Mouse (Mus musculus) myocyte (in vitro differentiated cells): ENCODE measurements around the gene Tmem33. TPM values are rescaled to one million over a fixed set of nuclear protein-coding genes. Genes with fewer than 3 reads are reported as not detected.
A peak's percentile ranks its signal among the peaks of the same experiment; 100 is the strongest.

Experiments
- H3K27me3 ChIP-seq: one replicate; pipeline ENCODE4 v1.6.1; 2011; ENCODE audit not compliant: control insufficient read depth, insufficient read depth, insufficient read length
- H3K36me3 ChIP-seq: one replicate; pipeline ENCODE4 v1.6.1; 2011; ENCODE audit not compliant: control insufficient read depth, insufficient read depth
- H3K4me2 ChIP-seq: one replicate; pipeline ENCODE4 v1.6.1; 2011; ENCODE audit warnings: low read depth, control low read depth
- H3K4me3 ChIP-seq: one replicate; pipeline ENCODE4 v1.5.1; 2011; ENCODE audit warnings: mild to moderate bottlenecking, control low read depth, moderate library complexity
- H3K79me2 ChIP-seq: one replicate; pipeline ENCODE4 v1.6.1; 2011; ENCODE audit not compliant: control insufficient read depth, insufficient read depth
- H3ac ChIP-seq: one replicate; pipeline ENCODE4 v1.6.1; 2011; ENCODE audit not compliant: control insufficient read depth, insufficient read length
- CEBPB ChIP-seq: IDR thresholded peaks from 2 replicates; pipeline ENCODE4 v1.6.1; 2011; ENCODE audit warnings: mild to moderate bottlenecking, moderate library complexity; ENCODE audit not compliant: poor library complexity, insufficient read depth, severe bottlenecking
- E2F4 ChIP-seq: IDR thresholded peaks from one replicate; pipeline ENCODE4 v1.6.1; 2011; ENCODE audit warnings: mild to moderate bottlenecking, control low read depth, moderate library complexity; ENCODE audit not compliant: insufficient read depth
- MAX ChIP-seq: IDR thresholded peaks from one replicate; pipeline ENCODE4 v1.6.1; 2011; ENCODE audit warnings: low read depth, mild to moderate bottlenecking, control low read depth
- MYOD1 ChIP-seq, 3 experiments: IDR thresholded peaks; one replicate each; pipeline ENCODE4 v1.6.1; 2011; ENCODE audit warnings: control low read depth in 2 of 3, low read depth in 2 of 3, mild to moderate bottlenecking in 2 of 3, moderate library complexity in 1 of 3; ENCODE audit not compliant: insufficient read length in 2 of 3, control insufficient read depth in 1 of 3
- MYOG ChIP-seq, 3 experiments: IDR thresholded peaks; one replicate each; pipeline ENCODE4 v1.6.1; 2011; ENCODE audit warnings: control low read depth in 2 of 3, low read depth in 2 of 3, mild to moderate bottlenecking in 2 of 3; ENCODE audit not compliant: insufficient read length in 2 of 3, control insufficient read depth in 1 of 3, insufficient read depth in 1 of 3
- POLR2A ChIP-seq: IDR thresholded peaks from one replicate; pipeline ENCODE4 v1.6.1; 2011; ENCODE audit warnings: low read depth, mild to moderate bottlenecking, control low read depth, moderate library complexity; ENCODE audit not compliant: insufficient read length
- POLR2AphosphoS2 ChIP-seq: IDR thresholded peaks from one replicate; pipeline ENCODE4 v1.6.1; 2011; ENCODE audit warnings: low read depth, control low read depth; ENCODE audit not compliant: insufficient read length
- REST ChIP-seq: IDR thresholded peaks from one replicate; pipeline ENCODE4 v1.6.1; 2011; ENCODE audit warnings: mild to moderate bottlenecking, control low read depth, moderate library complexity; ENCODE audit not compliant: insufficient read depth, insufficient read length
- SRF ChIP-seq: IDR thresholded peaks from one replicate; pipeline ENCODE4 v1.6.1; 2011; ENCODE audit warnings: low read depth; ENCODE audit not compliant: control insufficient read depth, insufficient read length
- TCF12 ChIP-seq: IDR thresholded peaks from one replicate; pipeline ENCODE4 v1.6.1; 2011; ENCODE audit warnings: mild to moderate bottlenecking, control low read depth; ENCODE audit not compliant: poor library complexity, insufficient read depth, severe bottlenecking
- TCF3 ChIP-seq: IDR thresholded peaks from one replicate; pipeline ENCODE4 v1.6.1; 2011; ENCODE audit warnings: low read depth, control low read depth; ENCODE audit not compliant: insufficient read length
- USF1 ChIP-seq: IDR thresholded peaks from one replicate; pipeline ENCODE4 v1.6.1; 2011; ENCODE audit warnings: low read depth, mild to moderate bottlenecking, control low read depth, moderate library complexity
- polyA plus RNA-seq: library from polyadenylated mRNA; unstranded; fragments of >200 nt; fragmentation: generic; extraction: Trizol; gene quantifications from one replicate; pipeline ENCODE4 v1.2.1, GENCODE M21; 2012; ENCODE audit warnings: missing spikeins

The Tmem33 gene
- polyA plus RNA-seq, 1 experiment, result 42.4 TPM

DNA sequence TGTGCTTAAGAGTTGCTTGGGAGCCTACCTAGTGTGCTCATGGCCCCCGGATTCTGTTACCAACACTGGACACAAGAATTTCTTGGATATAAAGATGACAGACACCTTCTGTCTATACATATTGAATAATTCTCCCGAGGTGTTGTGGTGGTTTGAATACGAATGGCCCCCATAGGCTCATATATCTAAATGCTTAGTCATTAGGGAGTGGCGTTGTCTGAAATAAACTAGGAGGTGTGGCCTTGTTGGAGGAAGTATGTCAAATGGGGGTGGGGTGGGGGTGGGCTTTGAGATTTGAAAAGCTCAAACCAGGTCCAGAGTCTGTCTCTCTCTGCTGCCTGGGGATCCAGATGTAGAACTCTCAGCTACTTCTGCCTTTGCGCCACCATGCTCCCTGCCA, 17.1 kb upstream of the Tmem33 start:
- Histone ChIP-seq H3K4me3 (no peak overlapping the region), H3K4me2 (no peak overlapping the region), H3ac (no peak overlapping the region), H3K79me2 (no peaks in the 10 kb centered on the region), H3K27me3 (peaks cover 8% of the 10 kb centered on the region), H3K36me3 (no peaks in the 10 kb centered on the region)
- TF ChIP-seq TCF3, result no peak
- TF ChIP-seq MYOD1 (IDR thresholded peaks at IDR 0.05; ENCODE audit: control insufficient read depth in 1 of 3, insufficient read length in 2 of 3, low read depth in 2 of 3), result no peak
- TF ChIP-seq MYOG (IDR thresholded peaks at IDR 0.05; ENCODE audit: control insufficient read depth in 1 of 3, insufficient read depth in 1 of 3, insufficient read length in 2 of 3, low read depth in 2 of 3), result no peak
- TF ChIP-seq REST, result no peak
- TF ChIP-seq USF1, result no peak
- TF ChIP-seq POLR2AphosphoS2, result no peak
- no peak for TF ChIP-seq POLR2A
- TF ChIP-seq E2F4, result no peak
- TF ChIP-seq SRF, result no peak
- TF ChIP-seq MAX, result no peak
- TF ChIP-seq CEBPB, result no peak
- no peak for TF ChIP-seq TCF12

DNA sequence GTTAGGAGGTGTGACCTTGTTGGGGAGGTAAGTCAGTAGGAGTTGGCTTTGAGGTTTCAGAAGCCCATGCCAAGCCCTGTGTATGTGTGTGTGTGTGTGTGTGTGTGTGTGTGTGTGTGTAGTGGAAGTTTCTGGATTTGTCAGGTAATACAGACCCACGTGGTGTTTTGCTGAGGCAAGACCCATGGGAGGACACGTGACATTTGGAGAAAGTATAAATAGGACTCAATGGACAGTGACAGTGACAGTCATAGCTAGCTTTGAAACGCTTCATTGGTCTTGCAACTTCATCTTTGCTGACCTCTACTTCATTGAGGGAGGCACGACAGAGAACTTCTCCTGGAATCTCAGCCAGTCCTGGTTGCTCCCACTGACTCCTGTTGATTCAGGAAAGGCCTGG, 8.1 kb upstream of the Tmem33 start:
- Histone ChIP-seq H3K36me3 (no peaks in the 10 kb centered on the region), H3K4me3 (no peak overlapping the region), H3K27me3 (peaks cover 4% of the 10 kb centered on the region), H3K4me2 (no peak overlapping the region), H3K79me2 (no peaks in the 10 kb centered on the region), H3ac (no peak overlapping the region)
- TF ChIP-seq REST (no peak), USF1 (no peak), TCF3 (no peak), POLR2A (no peak), MYOD1 (IDR thresholded peaks at IDR 0.05; ENCODE audit: control insufficient read depth in 1 of 3, insufficient read length in 2 of 3, low read depth in 2 of 3) (no peak), SRF (no peak), MYOG (IDR thresholded peaks at IDR 0.05; ENCODE audit: control insufficient read depth in 1 of 3, insufficient read depth in 1 of 3, insufficient read length in 2 of 3, low read depth in 2 of 3) (no peak)

DNA sequence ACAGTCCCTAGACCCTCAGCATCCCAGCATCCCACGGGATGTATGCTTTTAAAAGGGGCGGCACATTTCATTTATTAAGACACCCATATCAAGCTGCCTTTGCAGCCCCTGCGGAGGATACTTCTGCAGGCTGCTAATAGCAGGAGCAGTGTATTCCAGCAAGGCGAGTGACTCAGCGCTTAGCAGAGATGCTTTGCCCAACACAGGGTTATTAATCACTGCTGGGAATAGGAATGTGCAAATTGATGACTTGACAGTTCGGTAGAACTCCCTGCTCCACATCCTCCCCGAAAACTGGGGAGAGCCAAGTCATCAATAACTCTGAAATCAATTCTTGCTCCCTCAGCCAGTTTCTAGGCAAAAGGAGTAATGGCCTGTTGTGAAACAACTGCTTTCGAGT, 4.7 kb upstream of the Tmem33 start:
- Histone ChIP-seq H3K4me3 (no peak overlapping the region), H3K4me2 (no peak overlapping the region), H3K27me3 (peaks cover 4% of the 10 kb centered on the region), H3ac (no peak overlapping the region), H3K79me2 (no peaks in the 10 kb centered on the region), H3K36me3 (no peaks in the 10 kb centered on the region)
- TF ChIP-seq CEBPB (no peak), POLR2AphosphoS2 (no peak)

DNA sequence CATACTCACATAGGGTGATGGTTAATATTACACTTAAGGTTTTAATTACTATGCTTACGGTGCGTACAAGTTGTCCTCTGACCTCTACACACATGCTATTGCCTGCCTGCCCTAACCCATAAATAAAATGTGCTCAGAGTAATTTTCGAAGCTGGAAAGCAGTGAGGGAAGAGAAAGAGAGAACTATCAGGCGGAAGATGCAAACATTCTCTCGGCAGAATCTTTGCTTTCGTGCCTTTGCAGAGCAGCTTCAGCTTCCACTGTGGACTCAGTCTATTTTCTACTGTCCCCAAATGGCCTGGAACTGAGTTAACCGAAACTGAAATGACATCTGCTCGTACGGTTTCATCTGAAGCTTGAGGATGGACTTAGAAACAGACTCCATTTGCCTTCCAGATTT, 1.9 kb upstream of the Tmem33 start:
- H3K4me3 ChIP-seq, result no peak overlapping the region
- H3K36me3 ChIP-seq, result peaks cover 3% of the 10 kb centered on the region
- peaks cover 19% of the 10 kb centered on the region for H3K79me2 ChIP-seq
- TF ChIP-seq MYOD1 (IDR thresholded peaks at IDR 0.05; ENCODE audit: control insufficient read depth in 1 of 3, insufficient read length in 2 of 3, low read depth in 2 of 3) (no peak), SRF (no peak), TCF3 (no peak), CEBPB (no peak), E2F4 (no peak), USF1 (no peak), POLR2A (no peak), MYOG (IDR thresholded peaks at IDR 0.05; ENCODE audit: control insufficient read depth in 1 of 3, insufficient read depth in 1 of 3, insufficient read length in 2 of 3, low read depth in 2 of 3) (no peak), POLR2AphosphoS2 (no peak), TCF12 (no peak), REST (no peak), MAX (no peak)
- H3K4me2 ChIP-seq, result no peak overlapping the region
- peaks cover 4% of the 10 kb centered on the region for H3K27me3 ChIP-seq
- no peak overlapping the region for H3ac ChIP-seq

DNA sequence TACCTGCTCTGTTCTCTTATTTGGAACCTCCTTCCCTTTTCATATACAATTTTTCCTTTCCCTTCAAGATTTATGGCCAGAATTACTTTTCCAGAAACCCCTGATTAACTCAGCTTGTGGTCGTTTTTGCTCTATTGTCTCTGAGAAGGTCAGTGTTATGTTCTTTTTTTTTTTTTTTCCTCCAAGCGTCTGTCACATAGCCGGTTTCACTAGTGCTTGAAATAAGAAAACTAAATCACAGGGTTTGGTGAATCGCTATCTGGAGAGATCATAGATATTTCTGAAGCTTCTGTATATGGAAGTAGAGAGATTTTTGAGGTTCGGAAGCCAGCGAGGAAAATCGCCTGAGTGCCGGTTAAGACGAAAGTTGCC, 220 bp upstream of the Tmem33 start:
- H3K4me3 ChIP-seq, result peak overlapping the region; percentile 83
- H3ac ChIP-seq, result peak overlapping the region; percentile 58
- TF ChIP-seq REST (no peak), MYOD1 (IDR thresholded peaks at IDR 0.05; ENCODE audit: control insufficient read depth in 1 of 3, insufficient read length in 2 of 3, low read depth in 2 of 3) (no peak), POLR2A (no peak), USF1 (no peak), MYOG (IDR thresholded peaks at IDR 0.05; ENCODE audit: control insufficient read depth in 1 of 3, insufficient read depth in 1 of 3, insufficient read length in 2 of 3, low read depth in 2 of 3) (no peak), TCF12 (no peak), POLR2AphosphoS2 (no peak), CEBPB (no peak)
- peaks cover 18% of the 10 kb centered on the region for H3K36me3 ChIP-seq
- H3K79me2 ChIP-seq, result peaks cover 19% of the 10 kb centered on the region
- H3K4me2 ChIP-seq, result peak overlapping the region; percentile 69
- peaks cover 4% of the 10 kb centered on the region for H3K27me3 ChIP-seq
